Mouse (Mus musculus): ENCODE data around the gene Rpf2.

DNA sequence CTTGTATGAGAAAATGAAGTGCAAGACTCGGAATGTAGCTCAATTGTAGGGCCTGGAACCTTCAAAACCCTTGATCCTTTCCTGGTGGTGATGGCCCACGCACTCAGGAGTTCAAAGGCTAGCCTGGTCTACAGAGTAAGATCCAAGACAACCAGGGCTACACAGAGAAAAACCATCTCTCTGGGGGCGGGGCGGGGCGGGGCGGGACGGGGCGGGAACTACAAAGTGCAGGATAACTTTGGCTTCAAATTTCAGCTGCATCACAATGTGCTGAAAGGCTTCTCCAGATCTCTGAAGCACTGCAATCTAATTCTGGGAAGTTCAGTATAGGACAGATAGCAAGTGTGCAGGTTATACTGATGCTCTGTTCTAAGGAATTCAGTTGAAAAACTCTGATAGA is 12.7 kb upstream of the Rpf2 start:
- TF ChIP-seq POLR2A (IDR thresholded peaks at IDR 0.05; ENCODE audit: borderline replicate concordance, extremely low read depth, insufficient read depth, insufficient read length, poor library complexity, severe bottlenecking) (no peak), CTCF (IDR thresholded peaks at IDR 0.05; ENCODE audit: borderline replicate concordance, extremely low read depth, insufficient read depth, insufficient read length) (no peak)

All from brain, embryonic 14.5 days (tissue).